Mouse (Mus musculus): Measurements from ENCODE around the gene Fgr.

Fgr gene

DNA sequence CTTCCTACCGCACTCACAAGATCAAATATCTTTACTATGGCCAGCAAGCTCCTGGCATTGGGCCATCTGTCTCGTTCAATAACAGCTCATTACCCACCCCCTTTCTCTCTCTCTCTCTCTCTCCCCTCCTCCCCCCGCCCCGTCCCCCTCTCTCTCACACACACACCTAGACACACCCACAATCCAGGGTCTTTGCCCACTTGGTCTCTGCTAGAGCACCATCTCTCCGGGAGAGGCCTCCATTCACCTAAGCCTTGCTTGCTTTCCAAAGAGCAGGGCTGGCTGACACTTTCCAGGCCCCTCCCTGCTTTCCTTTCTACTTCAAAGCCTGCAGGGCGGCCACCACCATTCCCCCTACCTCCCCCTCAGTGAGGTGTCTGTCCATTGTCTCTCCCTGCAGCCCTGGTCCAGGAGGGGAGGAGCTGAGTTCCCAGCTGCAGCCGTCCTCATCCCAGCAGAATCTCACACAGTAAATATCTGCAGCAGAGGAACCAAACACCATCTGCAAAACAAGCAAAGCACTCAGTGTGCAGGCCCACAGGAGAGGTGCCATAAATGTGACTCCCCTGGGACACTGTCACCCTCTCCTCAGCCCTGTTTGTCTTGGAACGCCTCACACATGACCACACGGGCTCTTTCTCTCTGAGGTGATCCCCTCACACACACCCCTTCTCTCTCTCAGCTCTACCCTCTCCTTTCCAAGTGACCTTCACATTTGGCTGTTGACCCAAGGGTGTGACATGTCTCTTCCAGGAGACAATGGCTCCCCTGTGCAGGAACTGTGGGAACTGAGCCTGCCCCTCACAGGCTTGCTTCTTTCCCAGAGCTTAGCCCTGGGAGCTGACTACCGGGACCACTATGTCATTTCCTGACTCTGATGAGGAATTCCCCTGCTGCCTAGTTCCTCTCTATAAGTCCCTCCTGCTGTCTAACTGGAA, 14.9 kb upstream of the Fgr start:
- no peak for DNase-seq (ENCODE audit: low read depth, low spot score)

GRCm38 (mm10) chr4:132959679-132960045, 14.2 kb upstream of the Fgr start:
- no peak for DNase-seq (ENCODE audit: low read depth, low spot score)

DNA sequence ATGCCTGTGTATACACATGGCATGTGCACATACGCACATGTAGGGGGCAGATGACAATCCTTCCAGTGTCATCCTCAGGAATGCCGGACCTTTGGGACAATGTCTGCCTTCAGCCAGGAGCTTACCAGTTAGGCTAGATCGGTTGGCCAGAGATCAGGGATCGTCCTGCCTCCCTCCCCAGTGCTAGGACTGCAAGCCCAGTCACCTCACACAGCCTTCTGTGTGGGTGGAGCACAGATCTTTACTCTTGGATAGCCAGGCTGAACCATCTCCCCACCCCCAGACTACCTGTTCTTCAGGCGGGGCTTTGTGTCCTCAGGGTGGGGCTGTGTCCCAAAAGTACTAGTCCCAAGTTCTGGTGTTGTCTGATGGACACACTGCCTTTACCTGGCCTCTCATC, 13.6 kb upstream of the Fgr start:
- DNase-seq (ENCODE audit: low read depth, low spot score), result no peak

DNA sequence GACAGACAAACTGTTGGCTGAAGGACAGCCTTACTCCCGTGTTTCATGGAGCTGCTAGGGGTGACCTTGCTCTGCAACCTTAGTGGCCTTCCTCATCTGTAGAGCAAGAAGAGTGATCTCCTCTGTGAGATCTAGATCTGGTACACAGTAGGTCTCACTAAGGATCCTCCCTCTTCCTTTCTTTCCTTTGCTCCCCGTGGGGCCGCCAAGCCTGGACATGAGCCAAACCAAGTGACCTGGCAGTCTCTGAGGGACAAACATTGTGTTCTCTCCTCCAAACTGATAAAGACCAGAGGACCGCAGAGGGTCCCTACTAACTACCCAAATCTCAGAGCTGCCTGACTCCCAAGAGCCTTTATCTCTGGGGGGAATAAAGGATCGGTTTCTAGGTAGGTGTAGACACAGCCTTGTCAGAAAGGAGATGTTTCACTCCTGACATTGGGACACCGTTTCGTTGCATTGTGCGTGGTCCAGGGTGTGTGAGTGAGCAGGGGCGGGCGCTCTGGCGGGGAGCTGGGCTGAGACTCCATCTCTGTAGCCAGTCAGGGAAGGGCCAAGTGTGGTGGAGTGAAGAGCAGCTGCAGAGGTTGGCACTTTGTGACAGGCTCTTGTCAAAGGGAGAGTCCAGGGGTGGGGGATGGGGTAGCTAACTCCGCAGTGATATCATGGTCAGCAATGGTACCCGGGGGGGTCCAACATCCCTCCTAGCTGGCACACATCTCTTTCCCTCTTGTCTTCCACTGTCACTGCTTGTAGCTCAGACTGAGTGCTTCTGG, 12.8 kb upstream of the Fgr start:
- DNase-seq (ENCODE audit: low read depth, low spot score), result no peak

- no peak for DNase-seq (ENCODE audit: low read depth, low spot score)
These were observed 12.0 kb upstream of the Fgr start for GRCm38 (mm10) chr4:132961866-132962265.

- DNase-seq (ENCODE audit: low read depth, low spot score), result no peak
These were observed 11.3 kb upstream of the Fgr start for GRCm38 (mm10) chr4:132962628-132963027.

- DNase-seq (ENCODE audit: low read depth, low spot score), result no peak
These were observed 10.5 kb upstream of the Fgr start for GRCm38 (mm10) chr4:132963436-132963835.

GRCm38 (mm10) chr4:132964064-132964463, 9.8 kb upstream of the Fgr start:
- DNase-seq (ENCODE audit: low read depth, low spot score), result no peak

DNA sequence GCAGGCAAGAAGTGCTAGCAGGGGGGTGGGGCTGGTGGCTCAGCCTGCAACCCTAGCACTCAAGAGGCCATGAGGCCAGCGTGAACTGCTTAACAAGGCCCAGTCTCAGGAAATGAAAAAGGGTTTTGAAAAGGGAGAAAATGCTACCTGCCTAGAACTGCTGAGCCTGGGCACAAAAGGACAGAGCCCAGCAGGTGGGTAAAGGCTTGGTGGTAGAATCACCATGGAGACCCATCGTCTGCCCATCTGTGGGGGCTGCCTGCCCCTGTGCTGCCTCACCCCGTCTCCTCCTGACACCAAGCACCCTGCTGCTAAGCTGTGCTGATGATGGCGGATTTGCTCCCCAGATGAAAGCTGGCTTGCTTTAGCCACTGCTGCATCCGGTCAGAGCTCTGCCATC, 9.4 kb upstream of the Fgr start:
- no peak for DNase-seq (ENCODE audit: low read depth, low spot score)

DNA sequence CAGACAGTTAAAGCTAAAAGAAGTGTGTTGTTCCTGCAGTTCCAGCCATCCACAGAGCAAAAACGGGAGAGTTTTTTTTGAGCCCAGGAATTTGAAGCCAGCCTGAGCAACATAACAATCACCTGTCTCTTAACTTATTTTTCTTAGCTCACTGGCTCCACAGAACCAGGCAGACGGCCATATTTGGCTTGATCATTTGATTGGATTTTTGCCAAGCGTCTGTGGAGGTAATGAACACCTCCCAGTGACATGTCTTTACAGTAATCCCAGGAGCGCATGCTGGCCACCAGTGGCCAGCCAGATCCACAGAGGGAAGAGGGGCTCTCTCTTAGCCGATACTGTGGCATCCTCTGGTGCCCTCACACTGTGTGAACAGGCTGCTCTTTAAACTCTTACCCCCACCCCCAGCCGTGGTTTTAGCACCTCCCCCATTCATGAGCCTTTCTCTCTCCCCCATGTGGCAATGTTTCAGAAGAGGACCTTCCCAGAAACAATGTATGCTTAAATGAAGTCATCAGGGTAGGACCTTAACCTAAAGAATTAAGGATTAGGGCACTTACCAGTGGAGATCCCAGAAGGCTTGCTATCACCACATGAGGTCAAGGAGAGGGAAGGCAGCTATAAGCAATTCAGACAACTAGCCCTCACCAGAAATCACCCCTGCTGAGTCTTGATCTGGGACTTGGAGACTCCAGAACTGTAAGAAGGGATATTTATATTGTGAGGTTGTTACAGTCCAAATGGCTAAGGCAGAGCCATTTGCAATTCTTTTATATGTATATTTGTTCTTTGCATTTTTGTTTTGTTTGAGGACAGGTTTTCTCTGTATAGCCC, 5.6 kb upstream of the Fgr start:
- no peak for DNase-seq (ENCODE audit: low read depth, low spot score)

GRCm38 (mm10) chr4:132971601-132972000, 2.3 kb upstream of the Fgr start:
- no peak for DNase-seq (ENCODE audit: low read depth, low spot score)

DNA sequence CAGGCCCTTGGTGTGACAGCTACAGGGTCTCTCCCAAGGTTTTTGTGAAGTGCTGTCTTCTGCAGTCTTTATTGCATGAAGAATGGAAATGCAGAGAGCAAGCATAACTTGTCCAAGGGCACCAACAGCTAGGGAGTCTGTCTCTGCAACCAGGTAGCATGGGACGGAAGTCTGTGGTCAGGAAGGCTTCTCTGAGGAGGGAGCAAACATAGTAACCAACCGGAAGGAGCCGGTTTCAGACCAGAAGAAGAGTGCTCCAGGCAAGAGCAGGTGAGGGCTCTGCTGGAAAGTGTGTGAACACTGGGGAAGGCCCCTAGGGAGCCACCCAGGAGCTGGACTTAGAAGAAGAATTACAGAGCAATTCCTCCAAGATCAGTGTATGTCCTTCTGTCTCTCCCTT, 1.8 kb upstream of the Fgr start:
- DNase-seq (ENCODE audit: low read depth, low spot score), result no peak

DNA sequence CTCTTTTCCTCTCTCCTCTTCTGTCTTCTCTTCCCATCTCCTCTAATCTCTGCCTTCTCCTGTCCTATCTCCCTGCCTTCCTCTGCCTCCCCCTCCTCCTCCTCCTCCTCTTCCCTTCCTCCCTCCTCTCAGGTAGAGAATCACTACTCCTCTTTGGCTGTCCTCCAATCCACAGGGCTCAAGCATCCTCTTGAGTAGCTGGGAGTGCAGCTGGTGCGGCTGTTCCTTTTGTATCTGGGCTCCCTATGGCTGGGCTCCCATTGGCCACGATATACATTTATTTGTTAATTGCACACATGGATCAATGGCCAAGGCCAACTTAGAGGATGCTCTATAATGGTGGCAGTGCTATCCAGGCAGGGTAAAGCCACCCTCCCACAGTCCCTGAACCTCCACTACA, 1.3 kb upstream of the Fgr start:
- DNase-seq (ENCODE audit: low read depth, low spot score), result no peak

DNA sequence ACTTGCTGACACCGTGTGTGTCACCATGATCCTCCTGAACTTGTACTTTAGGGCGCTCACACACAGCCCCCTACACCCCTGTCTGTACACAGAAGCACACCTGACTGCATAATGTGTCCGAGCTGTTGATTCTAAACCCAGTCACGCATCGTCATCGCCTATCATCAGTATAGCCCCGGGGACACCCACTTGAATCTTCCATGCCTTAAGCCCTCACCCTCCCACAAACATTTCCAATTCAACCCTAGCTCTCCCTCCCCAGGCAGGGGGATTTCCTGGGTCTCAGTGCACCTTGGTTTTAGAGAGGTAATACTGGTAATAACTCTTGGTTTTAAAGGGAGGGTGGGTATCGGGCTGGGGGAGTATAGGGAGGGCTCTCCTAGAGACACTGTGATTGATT, 709 bp upstream of the Fgr start:
- DNase-seq (ENCODE audit: low read depth, low spot score), result no peak

DNA sequence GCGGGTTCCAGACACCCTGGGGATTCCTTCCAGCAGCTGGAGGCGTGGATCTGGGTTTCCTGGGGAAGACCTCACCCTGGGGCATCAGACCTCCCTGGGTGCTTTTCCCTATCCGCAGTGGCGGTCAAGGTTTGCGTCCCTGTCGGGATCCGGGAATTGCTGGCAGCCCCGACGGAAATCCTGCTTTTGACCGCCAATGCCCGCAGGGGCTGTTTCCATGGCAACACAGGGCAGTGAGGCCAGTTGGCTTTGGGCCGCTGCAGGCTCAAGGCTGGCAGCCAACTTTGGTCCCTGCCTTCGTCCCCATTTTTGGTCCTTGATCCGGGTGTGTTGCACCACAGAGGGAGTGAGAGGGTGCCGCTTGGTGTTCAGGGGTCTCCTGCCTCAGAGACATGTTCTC, 1.0 kb downstream of the Fgr start:
- no peak for DNase-seq (ENCODE audit: low read depth, low spot score)

- no peak for DNase-seq (ENCODE audit: low read depth, low spot score)
These were observed 1.9 kb downstream of the Fgr start for GRCm38 (mm10) chr4:132975791-132976190.

DNA sequence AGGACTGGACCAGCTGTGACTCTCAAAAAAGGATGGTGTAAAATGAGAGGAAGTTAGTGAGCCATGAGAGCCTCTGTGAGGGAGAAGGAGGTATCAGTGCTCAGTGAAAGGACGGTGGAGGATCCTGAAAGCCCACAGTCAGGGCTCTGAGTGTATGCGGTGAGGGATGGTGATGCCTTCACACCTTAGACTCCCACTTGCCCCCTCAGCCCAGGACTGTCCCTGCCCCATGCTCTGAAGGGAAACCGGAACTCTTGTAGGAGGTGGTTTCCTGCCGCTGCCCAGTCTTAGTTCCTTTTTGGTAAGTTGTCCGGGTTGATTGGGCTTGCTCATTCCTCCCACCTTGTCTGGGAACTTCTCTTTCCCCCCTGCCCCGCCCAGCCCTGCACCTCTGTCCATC, 2.8 kb downstream of the Fgr start:
- DNase-seq (ENCODE audit: low read depth, low spot score), result no peak

DNA sequence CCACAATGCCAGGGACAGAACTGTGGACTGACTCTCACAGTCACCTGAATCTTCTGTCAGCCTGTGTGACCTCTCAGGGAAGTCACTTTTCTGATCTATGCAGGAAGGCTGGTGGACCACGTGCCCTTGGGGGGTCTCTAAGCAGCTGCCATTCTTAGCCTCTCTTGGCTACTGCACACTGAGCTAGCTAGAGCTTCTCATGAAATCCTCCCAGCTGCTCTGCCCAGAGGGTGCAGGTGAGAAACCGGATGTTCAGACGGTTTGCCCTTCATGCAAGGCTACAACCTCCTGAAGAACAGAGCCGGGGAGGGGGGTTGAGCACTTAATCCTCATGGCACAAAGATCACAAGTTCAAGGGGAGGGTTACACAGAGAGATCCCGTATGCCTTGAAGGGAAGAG, 3.7 kb downstream of the Fgr start:
- no peak for DNase-seq (ENCODE audit: low read depth, low spot score)

DNA sequence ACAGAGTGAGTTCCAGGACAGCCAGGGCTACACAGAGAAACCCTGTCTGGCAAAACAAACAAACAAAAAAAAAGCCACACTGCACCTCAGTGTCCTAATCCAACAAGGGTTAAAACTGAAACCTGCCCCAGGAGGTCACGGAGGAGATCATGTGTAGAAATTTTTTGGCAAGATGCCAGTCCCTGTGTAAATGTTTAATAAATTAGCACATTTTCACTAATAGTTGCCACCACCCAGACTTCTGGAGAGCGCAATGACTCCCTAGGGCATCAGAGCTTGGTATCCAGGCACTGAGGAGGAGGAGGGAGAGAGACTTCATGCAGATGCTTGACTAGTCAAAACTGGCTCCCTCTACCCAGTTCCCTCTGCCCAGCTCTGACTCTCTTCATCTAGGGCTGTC, 5.3 kb downstream of the Fgr start:
- DNase-seq (ENCODE audit: low read depth, low spot score), result no peak

GRCm38 (mm10) chr4:132981621-132982020, 7.7 kb downstream of the Fgr start:
- DNase-seq (ENCODE audit: low read depth, low spot score), result no peak

GRCm38 (mm10) chr4:132982999-132983398, 9.1 kb downstream of the Fgr start:
- no peak for DNase-seq (ENCODE audit: low read depth, low spot score)
